ENCODE assay signal across 8 mouse cellular contexts in the genomic region with DNA sequence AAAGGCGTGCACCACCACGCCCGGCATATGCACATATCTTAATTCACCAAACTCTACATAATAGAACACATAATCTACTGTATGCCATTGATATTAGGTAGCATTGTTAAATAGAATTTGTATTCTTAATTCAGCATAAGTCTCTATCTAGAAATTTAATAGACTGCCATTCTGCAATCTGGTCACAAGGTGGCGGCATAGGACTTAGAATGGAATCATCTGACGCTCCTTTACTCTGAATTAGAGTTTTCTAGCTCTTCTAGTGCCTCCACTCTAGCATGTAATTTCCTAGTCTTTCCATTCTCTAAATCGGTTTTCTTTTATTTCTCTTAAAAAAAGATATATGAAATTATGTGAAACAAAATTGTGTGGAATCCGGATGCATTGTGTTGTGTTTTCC. TPM values are rescaled to one million over a fixed set of nuclear protein-coding genes. Genes with fewer than 3 reads are reported as not detected.
DNase-seq lines count a peak whose midpoint lies in the region; ATAC-seq and TF ChIP-seq lines count a peak whose summit lies in the region.

No protein-coding gene starts in this region.

- ATAC-seq in granulocyte monocyte progenitor cell, adult 5-6 weeks (replicated peaks; ENCODE audit: poor library complexity, severe bottlenecking): peak; percentile 84

- intact Hi-C loops in left cerebral cortex, adult 2 months (cut with DNase I): loop anchor here (1.0 to 5.0 kb wide), 2 partner anchors 80 to 156 kb away; a partner anchor contains a TSS
- intact Hi-C loops in left cerebral cortex, postnatal 36 days (cut with DNase I): loop anchor here (2.0 kb wide), 1 partner anchor 79 kb away; no protein-coding TSS in a partner anchor

- H3K4me3 ChIP-seq in left cerebral cortex, adult 2 months: no peak overlapping the region

- peak; percentile 90 for TF ChIP-seq CTCF in left cerebral cortex, adult 2 months (IDR thresholded peaks at IDR 0.05)

- peak; percentile 61 to 68 for DNase-seq in adrenal gland, adult 18-20 months (ENCODE audit: low spot score in 2 of 2)
- DNase-seq in adrenal gland, postnatal 4 days (ENCODE audit: low spot score in 2 of 2): no peak
- peak in 1 of 2 experiments; percentile 51 for DNase-seq in left cerebral cortex, adult 2 months (ENCODE audit: extremely low spot score in 1 of 2, low spot score in 2 of 2)
- DNase-seq in left cerebral cortex, postnatal 36 days (ENCODE audit: low spot score in 2 of 2): no peak
- DNase-seq in brain, adult 2 months (ENCODE audit: low read depth, low spot score): peak; percentile 79
- peak; percentile 74 for DNase-seq in lung, postnatal 10 days
- peak; percentile 52 to 69 for DNase-seq in spleen, postnatal 10 days (ENCODE audit: low spot score in 2 of 2)

- no peak overlapping the region for H3K27ac ChIP-seq in left cerebral cortex, adult 2 months

RNA-seq across cellular contexts. Expression of a gene that starts 22.1 kb away (rescaled TPM):
- total RNA-seq in adrenal gland, adult 18-20 months (2021): 10 to 100 TPM; 43.5 to 72.2 TPM
- 10 to 100 TPM; 58.9 to 65.9 TPM for total RNA-seq in adrenal gland, postnatal 4 days (2021)
- 100 to 1,000 TPM; 302 to 335 TPM for total RNA-seq in left cerebral cortex, adult 2 months (2021)
- total RNA-seq in left cerebral cortex, postnatal 36 days (2021): 100 to 1,000 TPM; 303 to 342 TPM
- total RNA-seq in granulocyte monocyte progenitor cell, adult 5-6 weeks (2014; fragmentation: Nextera tagmentation): 1.6 and 7.4 TPM in 2 replicates
- total RNA-seq in granulocyte monocyte progenitor cell, adult 5-6 weeks (2017): 4.7 and 5.4 TPM in 2 replicates

RNA-seq across cellular contexts. Expression of a gene that starts 23.4 kb away (rescaled TPM):
- total RNA-seq in adrenal gland, adult 18-20 months (2021): 100 to 1,000 TPM; 103 to 130 TPM
- 10 to 100 TPM; 87.7 to 89.8 TPM for total RNA-seq in adrenal gland, postnatal 4 days (2021)
- total RNA-seq in left cerebral cortex, adult 2 months (2021): 10 to 100 TPM; 49.2 to 57.1 TPM
- total RNA-seq in left cerebral cortex, postnatal 36 days (2021): 10 to 100 TPM; 47.3 to 68.9 TPM
- 56.5 and 77.6 TPM in 2 replicates for total RNA-seq in granulocyte monocyte progenitor cell, adult 5-6 weeks (2014; fragmentation: Nextera tagmentation)
- total RNA-seq in granulocyte monocyte progenitor cell, adult 5-6 weeks (2017): 62.2 and 79.8 TPM in 2 replicates

RNA-seq across cellular contexts. Expression of a gene that starts 27.6 kb away (rescaled TPM):
- total RNA-seq in adrenal gland, adult 18-20 months (2021): 10 to 100 TPM; 63.8 to 67.8 TPM
- 10 to 100 TPM; 61.2 to 61.4 TPM for total RNA-seq in adrenal gland, postnatal 4 days (2021)
- 10 to 100 TPM; 75.0 to 87.0 TPM for total RNA-seq in left cerebral cortex, adult 2 months (2021)
- total RNA-seq in left cerebral cortex, postnatal 36 days (2021): 10 to 100 TPM; 70.7 to 78.7 TPM
- total RNA-seq in granulocyte monocyte progenitor cell, adult 5-6 weeks (2014; fragmentation: Nextera tagmentation): 24.0 and 34.2 TPM in 2 replicates
- 16.9 and 20.3 TPM in 2 replicates for total RNA-seq in granulocyte monocyte progenitor cell, adult 5-6 weeks (2017)

RNA-seq across cellular contexts. Expression of a gene that starts 35.6 kb away (rescaled TPM):
- under 1 TPM; 0.33 to 0.48 TPM for total RNA-seq in adrenal gland, adult 18-20 months (2021)
- 10 to 100 TPM; 13.5 to 14.6 TPM for total RNA-seq in adrenal gland, postnatal 4 days (2021)
- under 1 TPM; 0.35 to 0.36 TPM for total RNA-seq in left cerebral cortex, adult 2 months (2021)
- under 1 TPM in 1 of 2 experiments, not detected in 1; 0.29 TPM for total RNA-seq in left cerebral cortex, postnatal 36 days (2021)
- total RNA-seq in granulocyte monocyte progenitor cell, adult 5-6 weeks (2014; fragmentation: Nextera tagmentation): 11.1 and 11.7 TPM in 2 replicates
- 11.3 and 12.4 TPM in 2 replicates for total RNA-seq in granulocyte monocyte progenitor cell, adult 5-6 weeks (2017)

RNA-seq across cellular contexts. Expression of a gene that starts 44.4 kb away (rescaled TPM):
- total RNA-seq in adrenal gland, adult 18-20 months (2021): 10 to 100 TPM; 13.6 to 13.9 TPM
- total RNA-seq in adrenal gland, postnatal 4 days (2021): 10 to 100 TPM; 25.9 to 26.3 TPM
- total RNA-seq in left cerebral cortex, adult 2 months (2021): 10 to 100 TPM; 62.5 to 64.0 TPM
- total RNA-seq in left cerebral cortex, postnatal 36 days (2021): 10 to 100 TPM; 59.3 to 62.2 TPM
- 0.43 and 2.5 TPM in 2 replicates for total RNA-seq in granulocyte monocyte progenitor cell, adult 5-6 weeks (2014; fragmentation: Nextera tagmentation)
- total RNA-seq in granulocyte monocyte progenitor cell, adult 5-6 weeks (2017): 1.9 and 4.5 TPM in 2 replicates

Comparison
In these comparisons a context has a peak if more than half of its experiments do, and no peak if none do; other contexts are left out.
1. DNase-seq: peak in adrenal gland, adult 18-20 months (2 of 2), brain, adult 2 months (single experiment), lung, postnatal 10 days (single experiment) and spleen, postnatal 10 days (2 of 2); none in adrenal gland, postnatal 4 days (0 of 2) and left cerebral cortex, postnatal 36 days (0 of 2).
2. RNA of a gene that starts 22.1 kb away (total RNA-seq): 303 to 342 TPM in left cerebral cortex, postnatal 36 days, 302 to 335 TPM in left cerebral cortex, adult 2 months, 43.5 to 72.2 TPM in adrenal gland, adult 18-20 months and 58.9 to 65.9 TPM in adrenal gland, postnatal 4 days; 1.6 to 7.4 TPM in granulocyte monocyte progenitor cell, adult 5-6 weeks; every median in the first group is over 4 times any median in the second.